Mouse (Mus musculus): ENCODE measurements around the gene Asb9. TPM values are rescaled to one million over a fixed set of nuclear protein-coding genes. Genes with fewer than 3 reads are reported as not detected.

The Asb9 gene
- total RNA-seq (2014; rRNA removed), result not detected in 2 replicates
- polyA plus RNA-seq (2015; fragmentation: Nextera tagmentation; extraction: Ambion mirVana), result not detected in 2 replicates

DNA sequence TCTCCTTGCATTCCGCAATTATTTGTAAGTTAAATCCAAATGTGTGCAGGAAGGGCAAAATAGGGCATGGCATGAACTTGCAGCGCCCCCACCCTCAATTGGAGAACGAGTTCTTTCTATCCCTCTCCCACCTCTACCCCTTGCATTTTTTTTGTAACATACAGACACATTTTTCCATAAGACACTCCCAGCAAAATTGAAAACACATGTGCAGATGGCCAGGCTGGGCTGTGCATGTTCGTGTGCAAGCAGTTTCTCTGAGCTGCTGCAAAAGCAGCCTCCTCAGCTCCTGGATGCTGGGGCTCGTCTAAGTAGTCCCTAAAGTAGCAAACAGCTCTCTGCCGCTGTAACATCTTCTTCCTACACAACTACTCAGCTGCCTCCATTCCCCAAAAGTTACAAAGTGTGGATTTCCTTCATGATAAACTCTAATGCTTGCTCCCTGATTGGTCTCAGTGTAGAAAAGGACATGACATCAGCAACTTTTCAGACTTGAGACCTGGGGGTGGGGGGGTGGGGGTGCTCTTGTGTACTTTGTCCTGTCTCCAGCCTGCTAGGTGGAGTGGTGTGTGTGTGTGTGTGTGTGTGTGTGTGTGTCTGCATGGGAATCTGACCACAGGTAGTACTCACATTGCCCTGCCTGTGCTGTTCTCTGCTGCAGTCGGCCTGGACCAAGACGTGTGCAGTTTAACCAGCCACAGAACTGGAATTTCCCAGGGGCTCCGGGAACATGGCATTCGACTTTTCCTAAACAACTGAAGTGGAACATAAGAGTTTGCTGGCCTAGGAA lies at the start of gene Asb9:
TSS of gene Asb9 (plus strand) at position 619 of the 790 bp plus-strand sequence.
- no peak within 1 kb of the TSS for H3K27ac ChIP-seq (ENCODE audit: low read depth, low read length)
- ATAC-seq, result no peak
- 80% methylated on average over 10 of the region's 10 CpGs for WGBS
- DNase-seq, result no peak
- H3K36me3 ChIP-seq (ENCODE audit: insufficient read depth), result no peaks in the 10 kb centered on the region
- H3K9me3 ChIP-seq (ENCODE audit: low read length), result no peaks in the 10 kb centered on the region
- H3K4me1 ChIP-seq (ENCODE audit: insufficient read depth), result no peaks in the 10 kb centered on the region
- H3K4me2 ChIP-seq (ENCODE audit: low read depth), result no peak within 1 kb of the TSS
- H3K9ac ChIP-seq, result no peak within 1 kb of the TSS
- no peaks in the 10 kb centered on the region for H3K27me3 ChIP-seq (ENCODE audit: insufficient read depth, low read length)
- TF ChIP-seq CTCF (IDR thresholded peaks at IDR 0.05; ENCODE audit: low read depth), result no peak
- no peak within 1 kb of the TSS for H3K4me3 ChIP-seq (ENCODE audit: low read depth, low read length)

- Histone ChIP-seq H3K27ac (ENCODE audit: low read depth, low read length) (no peak overlapping the region), H3K9me3 (ENCODE audit: low read length) (no peaks in the 10 kb centered on the region), H3K36me3 (ENCODE audit: insufficient read depth) (no peaks in the 10 kb centered on the region), H3K9ac (no peak overlapping the region), H3K27me3 (ENCODE audit: insufficient read depth, low read length) (no peaks in the 10 kb centered on the region), H3K4me1 (ENCODE audit: insufficient read depth) (no peaks in the 10 kb centered on the region), H3K4me3 (ENCODE audit: low read depth, low read length) (no peak overlapping the region), H3K4me2 (ENCODE audit: low read depth) (no peak overlapping the region)
- ATAC-seq (no peak), DNase-seq (no peak)
- 74% methylated on average over 6 of the region's 6 CpGs for WGBS
- TF ChIP-seq CTCF (IDR thresholded peaks at IDR 0.05; ENCODE audit: low read depth), result no peak
These were observed 46.8 kb upstream of the Asb9 start for GRCm38 (mm10) chrX:164459205-164459878.

DNA sequence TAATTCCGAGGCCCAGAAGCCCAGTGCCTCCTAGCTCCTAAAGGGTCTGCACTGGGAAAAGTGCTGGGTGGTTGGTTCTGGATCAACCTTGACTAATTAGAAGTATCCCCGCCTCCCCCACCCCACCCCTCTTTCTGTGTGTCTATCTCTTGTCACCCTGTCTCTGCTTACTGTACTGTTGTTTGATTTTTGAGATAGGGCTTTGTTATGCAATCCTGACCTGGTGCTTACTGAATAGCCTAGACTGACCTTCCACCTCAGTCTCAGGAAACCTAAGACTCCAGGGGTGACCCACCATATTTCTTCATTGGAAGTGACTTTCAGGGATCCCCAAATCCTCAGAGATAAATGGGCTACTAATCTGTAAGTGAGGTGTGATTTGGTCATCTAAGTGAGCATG lies 3.9 kb upstream of the Asb9 start:
- 86% methylated on average over 2 of the region's 2 CpGs for WGBS

GRCm38 (mm10) chrX:164507068-164507467 lies 941 bp downstream of the Asb9 start:
- WGBS, result 82% methylated on average over 4 of the region's 4 CpGs
- TF ChIP-seq CTCF (IDR thresholded peaks at IDR 0.05; ENCODE audit: low read depth), result no peak

More for the DNA sequence above, 3.9 kb upstream of the Asb9 start:
- H3K27me3 ChIP-seq (ENCODE audit: insufficient read depth, low read length), result no peaks in the 10 kb centered on the region
- DNase-seq (no peak), ATAC-seq (no peak)
- H3K27ac ChIP-seq (ENCODE audit: low read depth, low read length), result no peak overlapping the region
- H3K36me3 ChIP-seq (ENCODE audit: insufficient read depth), result no peaks in the 10 kb centered on the region
- H3K4me2 ChIP-seq (ENCODE audit: low read depth), result no peak overlapping the region
- H3K9me3 ChIP-seq (ENCODE audit: low read length), result no peaks in the 10 kb centered on the region
- no peak overlapping the region for H3K4me3 ChIP-seq (ENCODE audit: low read depth, low read length)
- H3K9ac ChIP-seq, result no peak overlapping the region
- TF ChIP-seq CTCF (IDR thresholded peaks at IDR 0.05; ENCODE audit: low read depth), result no peak
- no peaks in the 10 kb centered on the region for H3K4me1 ChIP-seq (ENCODE audit: insufficient read depth)

DNA sequence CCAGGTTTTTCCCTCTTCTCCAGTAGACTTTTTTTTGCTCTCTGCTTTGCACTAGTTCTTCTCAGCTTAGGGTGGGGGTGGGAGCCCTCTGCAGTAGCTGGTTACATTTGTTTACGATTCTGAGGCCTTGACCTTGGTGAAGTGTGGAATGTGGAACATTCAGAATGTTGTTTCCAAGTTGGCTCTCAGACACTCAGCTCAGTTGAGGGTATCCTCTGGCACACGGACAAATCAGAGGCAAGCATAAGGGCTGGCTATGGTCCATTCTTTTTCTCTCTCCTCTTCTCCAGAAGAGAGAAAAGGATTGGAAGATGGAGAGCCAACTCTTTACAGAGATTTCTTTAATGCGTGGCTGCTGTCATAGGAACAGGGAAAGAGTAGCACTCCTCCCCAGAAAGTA lies 2.6 kb downstream of the Asb9 start:
- H3K9me3 ChIP-seq (ENCODE audit: low read length), result no peaks in the 10 kb centered on the region
- no peak overlapping the region for H3K27ac ChIP-seq (ENCODE audit: low read depth, low read length)
- H3K4me3 ChIP-seq (ENCODE audit: low read depth, low read length), result no peak overlapping the region
- no peak overlapping the region for H3K9ac ChIP-seq
- no peaks in the 10 kb centered on the region for H3K4me1 ChIP-seq (ENCODE audit: insufficient read depth)
- no peaks in the 10 kb centered on the region for H3K27me3 ChIP-seq (ENCODE audit: insufficient read depth, low read length)
- TF ChIP-seq CTCF (IDR thresholded peaks at IDR 0.05; ENCODE audit: low read depth), result no peak
- H3K4me2 ChIP-seq (ENCODE audit: low read depth), result no peak overlapping the region
- no peaks in the 10 kb centered on the region for H3K36me3 ChIP-seq (ENCODE audit: insufficient read depth)
- ATAC-seq (no peak), DNase-seq (no peak)
- 61% methylated on average over 3 of the region's 3 CpGs for WGBS

More at GRCm38 (mm10) chrX:164507068-164507467, 941 bp downstream of the Asb9 start:
- DNase-seq, result no peak
- Histone ChIP-seq H3K4me3 (ENCODE audit: low read depth, low read length) (no peak overlapping the region), H3K9me3 (ENCODE audit: low read length) (no peaks in the 10 kb centered on the region), H3K4me2 (ENCODE audit: low read depth) (no peak overlapping the region), H3K27me3 (ENCODE audit: insufficient read depth, low read length) (no peaks in the 10 kb centered on the region), H3K4me1 (ENCODE audit: insufficient read depth) (no peaks in the 10 kb centered on the region), H3K9ac (no peak overlapping the region), H3K36me3 (ENCODE audit: insufficient read depth) (no peaks in the 10 kb centered on the region), H3K27ac (ENCODE audit: low read depth, low read length) (no peak overlapping the region)
- no peak for ATAC-seq

GRCm38 (mm10) chrX:164522138-164522537 lies 16.0 kb downstream of the Asb9 start:
- ATAC-seq (no peak), DNase-seq (no peak)
- no peak for TF ChIP-seq CTCF (IDR thresholded peaks at IDR 0.05; ENCODE audit: low read depth)
- Histone ChIP-seq H3K36me3 (ENCODE audit: insufficient read depth) (no peaks in the 10 kb centered on the region), H3K9me3 (ENCODE audit: low read length) (no peaks in the 10 kb centered on the region), H3K4me1 (ENCODE audit: insufficient read depth) (no peaks in the 10 kb centered on the region), H3K4me2 (ENCODE audit: low read depth) (no peak overlapping the region), H3K27me3 (ENCODE audit: insufficient read depth, low read length) (no peaks in the 10 kb centered on the region), H3K4me3 (ENCODE audit: low read depth, low read length) (no peak overlapping the region), H3K9ac (no peak overlapping the region), H3K27ac (ENCODE audit: low read depth, low read length) (no peak overlapping the region)

DNA sequence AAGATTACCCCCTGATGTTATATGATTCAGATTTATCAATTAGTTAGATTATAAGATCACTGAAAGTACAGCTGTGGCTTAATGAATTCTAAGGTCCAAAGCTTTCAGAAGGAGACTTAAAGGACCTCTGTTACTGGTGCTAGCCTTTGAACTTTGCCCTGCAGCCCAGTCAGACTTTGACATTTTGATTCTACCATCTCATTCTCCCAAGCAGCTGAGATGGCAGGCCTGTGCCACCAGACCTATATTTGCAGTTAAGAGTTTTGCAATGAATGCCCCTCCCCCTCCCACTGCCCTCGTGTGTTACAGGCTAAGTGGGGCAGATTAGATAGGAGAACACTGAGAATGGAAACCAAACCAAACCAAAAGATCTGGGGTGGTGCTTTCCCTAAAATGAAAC lies 20.4 kb downstream of the Asb9 start:
- no peaks in the 10 kb centered on the region for H3K36me3 ChIP-seq (ENCODE audit: insufficient read depth)
- TF ChIP-seq CTCF (IDR thresholded peaks at IDR 0.05; ENCODE audit: low read depth), result no peak
- no peak for DNase-seq
- 46% methylated on average over 1 of the region's 1 CpGs for WGBS
- no peak for ATAC-seq
- no peak overlapping the region for H3K4me2 ChIP-seq (ENCODE audit: low read depth)
- H3K27ac ChIP-seq (ENCODE audit: low read depth, low read length), result no peak overlapping the region
- H3K9ac ChIP-seq, result no peak overlapping the region
- H3K9me3 ChIP-seq (ENCODE audit: low read length), result no peaks in the 10 kb centered on the region
- H3K4me1 ChIP-seq (ENCODE audit: insufficient read depth), result no peaks in the 10 kb centered on the region
- no peak overlapping the region for H3K4me3 ChIP-seq (ENCODE audit: low read depth, low read length)
- no peaks in the 10 kb centered on the region for H3K27me3 ChIP-seq (ENCODE audit: insufficient read depth, low read length)

All from forebrain, postnatal 0 days (tissue).